Comparison of ENCODE assay signal across 16 mouse cellular contexts in the genomic region with DNA sequence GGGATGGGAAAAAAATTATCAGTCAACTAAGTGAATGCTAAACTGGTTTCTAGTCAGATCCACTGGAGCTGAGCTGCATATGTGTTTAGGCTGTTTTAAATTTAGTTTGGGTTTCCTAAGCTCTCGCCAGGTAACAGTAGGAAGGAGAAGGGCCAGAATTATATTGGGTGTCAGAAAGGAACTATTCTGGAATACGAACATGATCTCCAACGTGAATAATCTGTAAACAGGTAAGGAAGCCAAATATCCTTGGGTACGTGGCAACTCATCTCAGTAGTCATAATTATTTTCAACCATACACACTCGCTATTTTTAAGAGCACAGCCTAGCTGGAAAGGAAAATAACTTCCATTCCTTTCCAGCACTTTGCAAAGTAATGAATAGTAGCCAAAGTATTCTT.
"Had no signal": no experiment of that assay in that cellular context is flagged by ENCODE, and none has a peak within 500 bp of the region (broad histone marks: within the 10 kb centered on the region; RNA-seq: fewer than 3 reads in every experiment).

No protein-coding gene starts in this region.

- H3K4me2 ChIP-seq: lung, embryonic 15.5 days; midbrain, embryonic 11.5 days; midbrain, embryonic 13.5 days; midbrain, embryonic 15.5 days; neural tube, embryonic 12.5 days had no signal

- DNase-seq: lung, adult 2 months; lung, postnatal 14 days; lung, postnatal 36 days; right cerebral cortex, postnatal 14 days; spleen, adult 18-20 months; thymus, adult 18-20 months; thymus, postnatal 14 days; thymus, postnatal 36 days had no signal

- H3K9me3 ChIP-seq: lung, embryonic 15.5 days; megakaryocyte, embryonic 14.5 days; midbrain, embryonic 13.5 days; midbrain, embryonic 15.5 days; neural tube, embryonic 12.5 days had no signal

- ATAC-seq: lung, postnatal 0 days; midbrain, embryonic 13.5 days; midbrain, embryonic 15.5 days had no signal

- H3K4me3 ChIP-seq: lung, embryonic 15.5 days; megakaryocyte, embryonic 14.5 days; midbrain, embryonic 13.5 days; midbrain, embryonic 15.5 days; neural tube, embryonic 12.5 days had no signal

- H3K27ac ChIP-seq: lung, embryonic 15.5 days; macrophage; midbrain, embryonic 13.5 days; midbrain, embryonic 15.5 days; neural tube, embryonic 12.5 days had no signal

- H3K27me3 ChIP-seq: lung, embryonic 15.5 days; megakaryocyte, embryonic 14.5 days; midbrain, embryonic 15.5 days; neural tube, embryonic 12.5 days had no signal

- H3K9ac ChIP-seq: lung, embryonic 15.5 days; midbrain, embryonic 13.5 days; midbrain, embryonic 15.5 days; neural tube, embryonic 12.5 days had no signal

- H3K36me3 ChIP-seq: lung, embryonic 15.5 days; midbrain, embryonic 13.5 days; midbrain, embryonic 15.5 days; neural tube, embryonic 12.5 days had no signal
